Comparison of ENCODE assay signal across 23 mouse cellular contexts in the genomic region with DNA sequence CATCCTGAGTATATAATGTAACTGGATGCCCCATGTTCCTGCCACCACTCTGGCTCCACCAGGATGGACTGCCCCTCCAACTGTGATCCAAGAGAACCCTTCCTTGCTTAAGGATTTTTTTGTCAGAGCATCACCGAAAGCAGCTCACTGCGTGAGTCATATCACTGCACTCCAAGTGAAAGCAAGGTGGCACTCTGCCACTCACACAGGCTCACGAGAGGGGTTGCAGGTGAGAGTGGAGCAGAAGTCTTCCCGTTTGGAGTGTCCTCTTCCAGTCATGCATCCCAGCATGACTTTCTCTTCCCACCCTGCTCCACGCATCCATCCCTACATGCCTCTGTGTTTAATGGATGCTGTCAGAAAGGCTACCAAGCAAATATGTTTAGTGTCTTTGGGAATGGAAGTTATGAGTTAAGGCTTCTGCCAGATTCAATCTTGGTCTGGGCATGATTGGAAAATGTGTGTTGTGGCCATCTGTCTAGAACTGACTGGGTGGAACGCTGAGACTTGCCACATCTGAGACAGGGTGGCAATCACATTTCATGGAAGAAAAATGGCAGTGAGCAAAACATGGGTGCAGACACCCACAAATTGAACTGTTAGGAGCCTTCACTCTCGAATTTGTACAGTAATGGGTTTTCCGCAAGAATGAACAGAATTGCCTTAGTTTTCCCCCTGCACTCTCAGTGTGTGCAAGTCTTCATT.
DNase-seq lines count a peak whose midpoint lies in the region; ATAC-seq and TF ChIP-seq lines count a peak whose summit lies in the region.
"Had no signal": no experiment of that assay in that cellular context is flagged by ENCODE, and none has a peak within 500 bp of the region (broad histone marks: within the 10 kb centered on the region; RNA-seq: fewer than 3 reads in every experiment).

No protein-coding gene starts in this region.

- H3K4me3 ChIP-seq in forebrain, postnatal 0 days (ENCODE audit: low read depth, low read length), result no peak overlapping the region
- H3K4me3 ChIP-seq in forebrain, embryonic 11.5 days (ENCODE audit: low read depth, low read length), result no peak overlapping the region
- H3K4me3 ChIP-seq in left cerebral cortex, adult 2 months, result no peak overlapping the region
- H3K4me3 ChIP-seq: embryonic facial prominence, embryonic 12.5 days; forebrain, embryonic 12.5 days; heart, embryonic 15.5 days; intestine, embryonic 15.5 days; liver, embryonic 13.5 days; midbrain, embryonic 12.5 days had no signal

- H3K27ac ChIP-seq in forebrain, postnatal 0 days (ENCODE audit: low read depth, low read length), result peak overlapping the region; percentile 24
- H3K27ac ChIP-seq in forebrain, embryonic 11.5 days (ENCODE audit: low read depth, low read length), result no peak overlapping the region
- peak overlapping the region; percentile 76 for H3K27ac ChIP-seq in left cerebral cortex, adult 2 months
- H3K27ac ChIP-seq: embryonic facial prominence, embryonic 12.5 days; forebrain, embryonic 12.5 days; heart, embryonic 15.5 days; intestine, embryonic 15.5 days; liver, embryonic 13.5 days; midbrain, embryonic 12.5 days had no signal

- intact Hi-C loops in left cerebral cortex, adult 2 months (cut with DNase I), result loop anchor here (10.0 kb wide), 1 partner anchor 774 kb away; the partner anchor contains the start of genes Pacrg and Prkn
- intact Hi-C loops in gastrocnemius, postnatal 14 days (cut with DNase I; ENCODE audit: low total_unique reads), result no loop called here

- no peak for TF ChIP-seq CTCF in forebrain, postnatal 0 days (IDR thresholded peaks at IDR 0.05; ENCODE audit: low read depth)
- no peak for TF ChIP-seq CTCF in left cerebral cortex, adult 2 months (IDR thresholded peaks at IDR 0.05)

- H3K27me3 ChIP-seq in forebrain, postnatal 0 days (ENCODE audit: insufficient read depth, low read length), result no peaks in the 10 kb centered on the region
- H3K27me3 ChIP-seq in forebrain, embryonic 11.5 days (ENCODE audit: control insufficient read depth, insufficient read depth, low read length), result no peaks in the 10 kb centered on the region
- H3K27me3 ChIP-seq: forebrain, embryonic 12.5 days; heart, embryonic 15.5 days; intestine, embryonic 15.5 days; liver, embryonic 13.5 days; midbrain, embryonic 12.5 days had no signal

- WGBS in forebrain, postnatal 0 days, result 56% methylated on average over 8 of the region's 8 CpGs
- 90% methylated on average over 8 of the region's 8 CpGs for WGBS in forebrain, embryonic 11.5 days

- H3K4me2 ChIP-seq in forebrain, postnatal 0 days (ENCODE audit: low read depth), result no peak overlapping the region
- no peak overlapping the region for H3K4me2 ChIP-seq in forebrain, embryonic 11.5 days (ENCODE audit: low read depth, low read length, severe bottlenecking)
- H3K4me2 ChIP-seq: embryonic facial prominence, embryonic 12.5 days; forebrain, embryonic 12.5 days; heart, embryonic 15.5 days; intestine, embryonic 15.5 days; liver, embryonic 13.5 days; midbrain, embryonic 12.5 days had no signal

- DNase-seq in forebrain, postnatal 0 days, result peak; percentile 77
- no peak for DNase-seq in forebrain, embryonic 11.5 days (ENCODE audit: low spot score)
- DNase-seq in left cerebral cortex, adult 2 months (ENCODE audit: extremely low spot score in 1 of 2, low spot score in 2 of 2), result peak in 1 of 2 experiments; percentile 46
- DNase-seq in left cerebral cortex, adult 11 months (ENCODE audit: low spot score), result no peak
- DNase-seq in brain, embryonic 18.5 days (ENCODE audit: low read depth, low spot score), result peak; percentile 51
- DNase-seq in right cerebral cortex, postnatal 14 days, result peak; percentile 32
- no peak for DNase-seq in gastrocnemius, postnatal 14 days
- DNase-seq: adrenal gland, adult 2 months; cerebellum, adult 9-10 months; heart, postnatal 4 days; kidney, adult 9 months; kidney, postnatal 14 days; liver, embryonic 13.5 days; lung, adult 2 months; lung, postnatal 14 days; thymus, adult 2 months; thymus, postnatal 4 days had no signal

- peaks cover 14% of the 10 kb centered on the region for H3K4me1 ChIP-seq in forebrain, postnatal 0 days (ENCODE audit: insufficient read depth)
- H3K4me1 ChIP-seq in forebrain, embryonic 11.5 days (replicated peaks; ENCODE audit: control insufficient read depth, insufficient read depth, low read length), result no peaks in the 10 kb centered on the region
- H3K4me1 ChIP-seq: heart, embryonic 15.5 days; intestine, embryonic 15.5 days; liver, embryonic 13.5 days had no signal

- H3K9me3 ChIP-seq in forebrain, postnatal 0 days (ENCODE audit: low read length), result no peaks in the 10 kb centered on the region
- H3K9me3 ChIP-seq in forebrain, embryonic 11.5 days (ENCODE audit: control insufficient read depth, low read length), result no peaks in the 10 kb centered on the region
- H3K9me3 ChIP-seq: embryonic facial prominence, embryonic 12.5 days; forebrain, embryonic 12.5 days; heart, embryonic 15.5 days; intestine, embryonic 15.5 days; liver, embryonic 13.5 days; midbrain, embryonic 12.5 days had no signal

- no peaks in the 10 kb centered on the region for H3K36me3 ChIP-seq in forebrain, postnatal 0 days (ENCODE audit: insufficient read depth)
- no peaks in the 10 kb centered on the region for H3K36me3 ChIP-seq in forebrain, embryonic 11.5 days (ENCODE audit: control insufficient read depth, insufficient read depth, low read length)
- H3K36me3 ChIP-seq: embryonic facial prominence, embryonic 12.5 days; forebrain, embryonic 12.5 days; heart, embryonic 15.5 days; intestine, embryonic 15.5 days; liver, embryonic 13.5 days; midbrain, embryonic 12.5 days had no signal

- no peak overlapping the region for H3K9ac ChIP-seq in forebrain, postnatal 0 days
- no peak overlapping the region for H3K9ac ChIP-seq in forebrain, embryonic 11.5 days (ENCODE audit: low read length)
- H3K9ac ChIP-seq: embryonic facial prominence, embryonic 12.5 days; forebrain, embryonic 12.5 days; heart, embryonic 15.5 days; intestine, embryonic 15.5 days; liver, embryonic 13.5 days; midbrain, embryonic 12.5 days had no signal

- ATAC-seq in forebrain, postnatal 0 days, result peak; percentile 75
- no peak for ATAC-seq in forebrain, embryonic 11.5 days (replicated peaks; ENCODE audit: low FRiP score)
- ATAC-seq: hindbrain, embryonic 16.5 days; intestine, embryonic 15.5 days had no signal

Comparison
In these comparisons a context has a peak if more than half of its experiments do, and no peak if none do; other contexts are left out.
1. DNase-seq: peak in forebrain, postnatal 0 days (single experiment), brain, embryonic 18.5 days (single experiment) and right cerebral cortex, postnatal 14 days (single experiment); none in forebrain, embryonic 11.5 days (single experiment), left cerebral cortex, adult 11 months (single experiment) and gastrocnemius, postnatal 14 days (single experiment).